Mouse (Mus musculus): ENCODE results near the gene Cacna1i.

The Cacna1i gene

DNA sequence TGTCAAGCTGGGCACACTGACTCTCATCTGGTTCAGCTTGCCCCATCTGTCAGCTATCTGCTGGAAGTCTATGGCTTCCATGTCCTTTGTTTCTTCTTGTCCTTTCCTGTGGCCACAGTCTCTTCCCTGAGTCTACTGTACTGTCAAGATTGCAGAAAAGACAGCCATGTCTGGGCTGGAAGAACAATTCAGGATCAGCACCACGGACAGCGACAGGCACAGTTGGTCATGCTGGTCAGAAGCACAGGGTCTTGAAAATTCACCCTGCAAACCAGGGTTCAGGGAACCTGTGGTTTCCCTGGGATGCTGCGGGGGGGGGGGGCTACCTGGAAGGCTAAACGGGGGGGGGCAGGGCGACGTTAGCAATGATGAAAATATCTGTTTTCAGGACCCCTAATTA, 9.4 kb upstream of the Cacna1i start:
- no peak for DNase-seq

- DNase-seq, result peak; percentile 61
Measured at GRCm38 (mm10) chr15:80278121-80278759, 8.8 kb upstream of the Cacna1i start.

GRCm38 (mm10) chr15:80279053-80279452, 8.0 kb upstream of the Cacna1i start:
- no peak for DNase-seq

DNA sequence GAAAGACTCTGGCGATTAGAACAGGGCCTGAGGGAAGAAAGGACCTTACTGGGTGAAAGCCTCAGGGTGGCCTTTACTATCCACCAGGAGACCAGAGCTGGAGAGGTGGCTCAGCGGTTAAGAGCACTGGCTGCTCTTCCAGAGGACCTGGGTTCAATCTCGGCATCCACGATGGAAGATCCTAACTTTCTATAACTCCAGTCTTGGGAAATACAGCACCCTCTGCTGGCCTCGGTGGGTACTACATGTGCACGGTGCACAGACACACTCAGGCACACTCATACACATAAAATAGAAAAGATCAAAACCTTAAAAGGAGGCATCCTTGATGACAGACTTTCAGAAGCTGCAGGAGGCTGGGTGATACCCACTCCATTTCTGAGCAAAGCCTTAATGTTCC, 6.4 kb upstream of the Cacna1i start:
- DNase-seq, result no peak

DNA sequence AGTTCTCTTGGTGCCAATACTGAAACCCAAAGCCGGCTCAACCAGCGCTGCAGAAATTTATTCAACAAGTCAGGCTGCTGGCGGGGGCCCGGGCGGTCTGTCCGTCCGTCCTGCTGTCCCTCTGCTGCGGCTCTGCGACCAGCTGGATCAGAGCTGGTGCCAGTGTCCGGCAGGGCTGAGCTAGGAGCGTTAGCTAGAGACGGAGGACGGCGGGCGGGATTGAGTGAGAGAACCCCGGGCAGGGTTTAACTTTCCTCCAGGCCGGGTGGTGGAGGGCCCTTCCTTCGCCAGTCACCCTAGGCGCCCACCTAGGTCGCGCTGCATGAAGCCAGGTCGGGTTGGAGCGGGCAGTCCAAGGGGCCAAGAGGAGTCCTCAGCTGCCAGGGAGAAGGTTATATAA, 998 bp downstream of the Cacna1i start:
- peak; percentile 65 for DNase-seq

GRCm38 (mm10) chr15:80289436-80289835, 2.4 kb downstream of the Cacna1i start:
- DNase-seq, result peak; percentile 81

GRCm38 (mm10) chr15:80297146-80297545, 10.1 kb downstream of the Cacna1i start:
- no peak for DNase-seq

GRCm38 (mm10) chr15:80303779-80304178, 16.7 kb downstream of the Cacna1i start:
- no peak for DNase-seq

DNA sequence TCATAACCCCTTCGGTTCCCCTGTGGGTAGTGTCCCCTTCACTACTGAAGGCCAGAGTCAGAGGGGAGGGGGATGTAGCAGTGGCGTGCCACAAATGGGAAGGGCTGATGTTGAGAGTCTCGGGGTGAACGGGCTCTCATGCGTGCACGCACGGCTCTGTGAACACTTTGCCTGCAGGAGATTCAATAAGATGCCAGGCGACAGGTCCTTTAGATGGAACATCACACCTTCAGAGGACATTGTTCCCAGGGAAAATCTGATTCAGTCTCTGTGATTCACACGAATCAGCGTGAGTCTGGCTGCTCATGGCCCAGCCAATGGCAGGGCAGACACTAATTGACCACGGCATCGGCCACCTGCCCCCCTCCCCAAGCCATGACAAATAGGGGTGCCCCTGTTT, 17.1 kb downstream of the Cacna1i start:
- DNase-seq, result no peak

- DNase-seq, result no peak
Measured at GRCm38 (mm10) chr15:80306146-80306545, 19.1 kb downstream of the Cacna1i start.

GRCm38 (mm10) chr15:80314731-80315130, 27.7 kb downstream of the Cacna1i start:
- no peak for DNase-seq

- DNase-seq, result peak; percentile 77
Measured at GRCm38 (mm10) chr15:80316966-80317634, 30.1 kb downstream of the Cacna1i start.

DNA sequence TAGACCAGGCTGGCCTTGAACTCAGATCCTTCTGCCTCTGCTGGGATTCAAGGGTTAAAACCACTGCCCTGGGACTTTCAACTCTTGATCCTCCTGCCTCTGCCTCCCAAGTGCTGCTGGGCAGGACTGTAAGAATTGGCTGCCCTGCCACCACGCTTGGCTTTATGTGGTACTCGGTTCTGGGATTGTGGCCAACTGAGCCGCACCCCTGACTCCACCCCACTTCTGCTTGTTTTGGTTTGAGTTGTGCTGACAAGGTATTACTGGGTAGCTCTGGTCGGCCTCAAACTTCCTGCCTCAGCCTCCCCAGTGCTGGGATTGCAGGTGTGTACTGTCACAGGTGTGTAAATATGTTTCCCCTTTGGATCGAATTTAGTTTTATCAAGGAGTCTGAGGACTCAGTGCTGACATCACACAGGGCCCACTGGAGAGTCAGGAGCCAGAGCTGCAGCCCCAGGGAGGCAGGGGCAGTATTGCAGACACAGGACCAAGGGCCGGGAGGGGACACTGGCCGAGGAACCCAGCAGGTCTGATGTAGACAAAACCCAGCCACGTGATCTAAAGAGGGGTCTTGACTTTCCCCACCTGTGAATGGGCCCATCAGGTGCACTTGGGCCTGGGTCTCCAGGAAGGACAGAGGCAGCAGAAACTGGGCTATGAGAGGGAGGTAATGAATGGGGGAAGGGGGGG, 30.9 kb downstream of the Cacna1i start:
- no peak for DNase-seq

- no peak for DNase-seq
Measured at GRCm38 (mm10) chr15:80318543-80319255, 31.7 kb downstream of the Cacna1i start.

GRCm38 (mm10) chr15:80319315-80319714, 32.3 kb downstream of the Cacna1i start:
- no peak for DNase-seq

GRCm38 (mm10) chr15:80319921-80320320, 32.9 kb downstream of the Cacna1i start:
- DNase-seq, result no peak

DNA sequence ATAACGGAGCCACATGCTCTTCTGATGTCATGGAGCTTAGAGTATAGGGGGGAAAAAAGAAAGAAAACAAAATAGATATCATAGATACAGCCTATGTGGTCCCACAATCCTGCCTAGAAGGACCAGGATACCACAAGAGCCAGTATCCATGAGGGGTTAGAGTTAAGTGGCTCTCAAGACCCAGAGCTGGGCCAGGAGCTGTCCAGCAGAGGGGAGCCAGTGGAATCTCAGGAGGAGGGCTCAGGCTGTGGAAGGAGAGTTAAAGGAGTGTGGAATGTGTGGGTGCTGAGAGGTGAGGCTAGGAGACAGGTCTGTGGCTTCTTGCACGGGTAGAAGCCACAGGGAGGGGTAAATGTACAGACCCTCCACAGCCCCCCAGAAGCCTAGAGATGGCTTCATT, 38.2 kb downstream of the Cacna1i start:
- DNase-seq, result no peak

GRCm38 (mm10) chr15:80325756-80326155, 38.7 kb downstream of the Cacna1i start:
- DNase-seq, result no peak

- DNase-seq, result no peak
Measured at GRCm38 (mm10) chr15:80326947-80327346, 39.9 kb downstream of the Cacna1i start.

- DNase-seq, result peak; percentile 95
Measured at GRCm38 (mm10) chr15:80327743-80328540, 40.9 kb downstream of the Cacna1i start.

- peak; percentile 63 for DNase-seq
Measured at GRCm38 (mm10) chr15:80330276-80330675, 43.2 kb downstream of the Cacna1i start.

GRCm38 (mm10) chr15:80334766-80335165, 47.7 kb downstream of the Cacna1i start:
- no peak for DNase-seq

DNA sequence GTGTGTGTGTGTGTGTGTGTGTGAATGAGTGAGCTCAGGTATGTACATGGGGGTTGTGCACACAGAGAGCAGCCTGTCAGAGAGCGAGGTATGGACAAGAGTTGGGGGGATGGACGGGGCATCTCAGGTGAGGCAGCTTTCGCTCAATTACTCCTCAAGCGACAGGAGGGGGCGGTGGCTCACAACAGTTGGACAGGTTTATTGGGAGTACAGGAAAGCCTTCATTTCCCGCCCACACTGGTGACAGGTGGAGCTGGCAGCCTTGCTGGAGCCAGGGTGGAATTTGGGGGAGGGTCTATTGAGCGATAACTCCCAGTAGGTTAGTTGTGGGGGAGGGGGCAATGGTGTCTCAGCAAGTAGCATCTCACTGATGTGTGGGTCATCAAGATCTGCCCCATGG, 48.2 kb downstream of the Cacna1i start:
- DNase-seq, result no peak

All from cerebellum, adult 11 months (tissue).